Mouse (Mus musculus): Measurements from ENCODE around the gene Cenpo. TPM values are rescaled to one million over a fixed set of nuclear protein-coding genes. Genes with fewer than 3 reads are reported as not detected.

Cenpo gene
- 21.0 and 24.8 TPM in 2 replicates for polyA plus RNA-seq (2014; fragmentation: Nextera tagmentation; extraction: Ambion mirVana)

DNA sequence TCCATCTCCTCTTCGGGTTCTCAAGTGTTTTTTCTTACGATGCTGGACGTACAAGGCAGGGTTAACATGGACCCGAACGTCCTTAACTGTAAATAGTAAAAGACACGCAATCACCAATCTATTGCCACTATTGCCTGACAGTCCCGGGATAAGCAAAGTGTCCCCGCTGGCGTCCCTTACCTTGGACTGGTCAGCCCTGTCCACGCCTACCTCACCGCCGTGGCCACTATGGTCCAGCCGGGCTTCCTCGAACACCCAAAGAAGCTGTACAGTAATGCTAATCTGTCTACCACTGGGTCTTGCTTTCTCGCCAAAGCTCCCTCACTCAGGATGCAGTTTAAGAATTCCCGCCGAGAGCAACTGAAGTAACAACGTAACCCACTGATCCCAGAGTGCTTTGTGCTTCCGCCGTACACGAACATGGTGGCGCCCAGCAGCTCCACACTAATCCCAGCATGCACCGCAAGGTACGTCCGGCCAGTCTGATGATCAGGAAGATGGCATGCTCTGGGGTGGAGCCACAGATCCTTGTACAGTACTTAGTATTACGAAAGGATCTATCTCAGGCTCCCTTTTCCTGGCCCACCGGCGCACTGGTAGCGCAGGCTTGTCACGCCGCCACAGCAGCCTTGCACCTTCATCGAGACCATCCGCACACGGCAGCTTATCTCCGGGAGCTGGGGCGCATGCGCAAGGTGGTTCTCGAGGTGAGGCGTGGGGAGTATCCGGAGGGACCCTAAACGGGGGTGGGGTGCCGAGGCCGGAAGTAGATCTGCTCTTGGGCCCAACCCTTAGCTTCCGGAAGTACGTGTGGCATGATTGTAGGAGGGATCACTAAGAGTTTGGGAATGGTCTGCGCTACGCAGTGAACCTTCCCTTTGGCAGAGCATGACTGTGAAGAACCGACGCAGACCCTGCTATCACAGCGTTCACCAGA, at the start of gene Cenpo, which contains the start of gene Ptrhd1:
Gene Cenpo, minus strand, starts transcription at position 723 of the 937 bp plus-strand sequence.
Gene Ptrhd1, plus strand, starts transcription at position 456 of the 937 bp plus-strand sequence.
- Histone ChIP-seq H3K4me2 (ENCODE audit: low read depth, low read length, severe bottlenecking) (peak within 1 kb of the TSS; percentile 66), H3K4me3 (ENCODE audit: low read depth, low read length) (peak within 1 kb of the TSS; percentile 67), H3K27me3 (ENCODE audit: control insufficient read depth, insufficient read depth, low read length) (no peaks in the 10 kb centered on the region), H3K9me3 (ENCODE audit: control insufficient read depth, low read length) (no peaks in the 10 kb centered on the region), H3K27ac (ENCODE audit: low read depth, low read length) (peak within 1 kb of the TSS; percentile 82), H3K9ac (ENCODE audit: low read length) (peak within 1 kb of the TSS; percentile 73), H3K4me1 (replicated peaks; ENCODE audit: control insufficient read depth, insufficient read depth, low read length) (0 out of 2 replicates have a peak, but pooled peaks cover 4% of the 10 kb centered on the region), H3K36me3 (ENCODE audit: control insufficient read depth, insufficient read depth, low read length) (no peaks in the 10 kb centered on the region; the same call in 1 of the 2 replicates)
- under 1% methylated on average over 50 of the region's 50 CpGs for WGBS
- ATAC-seq (replicated peaks; ENCODE audit: low FRiP score), result peak; percentile 98
- DNase-seq (ENCODE audit: low spot score), result peak; percentile 95

DNA sequence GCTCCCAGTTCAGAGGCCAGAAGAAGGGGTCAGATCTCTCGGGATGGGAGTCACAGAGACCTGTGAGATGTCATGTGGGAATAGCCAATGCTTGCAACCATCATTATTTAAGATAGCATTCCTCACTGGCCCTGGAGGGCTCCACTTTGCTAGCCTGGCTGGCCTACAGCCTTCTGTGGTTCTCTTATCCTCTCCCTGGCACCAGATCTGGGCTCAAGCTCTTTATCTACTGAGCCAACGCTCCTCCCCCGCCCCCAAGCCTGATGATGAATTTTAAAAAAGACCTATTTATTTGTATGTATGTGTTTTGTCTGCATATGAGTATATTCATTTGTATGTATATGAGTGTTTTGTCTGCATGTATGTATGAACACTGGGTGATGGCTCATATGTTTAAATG, 45.8 kb upstream of the Cenpo start:
- no peak for ATAC-seq (replicated peaks; ENCODE audit: low FRiP score)
- H3K4me1 ChIP-seq (replicated peaks; ENCODE audit: control insufficient read depth, insufficient read depth, low read length), result no peaks in the 10 kb centered on the region
- DNase-seq (ENCODE audit: low spot score), result no peak
- no peaks in the 10 kb centered on the region for H3K27me3 ChIP-seq (ENCODE audit: control insufficient read depth, insufficient read depth, low read length)
- no peak overlapping the region for H3K4me2 ChIP-seq (ENCODE audit: low read depth, low read length, severe bottlenecking)
- no peak overlapping the region for H3K4me3 ChIP-seq (ENCODE audit: low read depth, low read length)
- WGBS, result 97% methylated on average over 3 of the region's 3 CpGs
- H3K9ac ChIP-seq (ENCODE audit: low read length), result no peak overlapping the region
- no peak overlapping the region for H3K27ac ChIP-seq (ENCODE audit: low read depth, low read length)
- H3K36me3 ChIP-seq (ENCODE audit: control insufficient read depth, insufficient read depth, low read length), result no peaks in the 10 kb centered on the region
- no peaks in the 10 kb centered on the region for H3K9me3 ChIP-seq (ENCODE audit: control insufficient read depth, low read length)

DNA sequence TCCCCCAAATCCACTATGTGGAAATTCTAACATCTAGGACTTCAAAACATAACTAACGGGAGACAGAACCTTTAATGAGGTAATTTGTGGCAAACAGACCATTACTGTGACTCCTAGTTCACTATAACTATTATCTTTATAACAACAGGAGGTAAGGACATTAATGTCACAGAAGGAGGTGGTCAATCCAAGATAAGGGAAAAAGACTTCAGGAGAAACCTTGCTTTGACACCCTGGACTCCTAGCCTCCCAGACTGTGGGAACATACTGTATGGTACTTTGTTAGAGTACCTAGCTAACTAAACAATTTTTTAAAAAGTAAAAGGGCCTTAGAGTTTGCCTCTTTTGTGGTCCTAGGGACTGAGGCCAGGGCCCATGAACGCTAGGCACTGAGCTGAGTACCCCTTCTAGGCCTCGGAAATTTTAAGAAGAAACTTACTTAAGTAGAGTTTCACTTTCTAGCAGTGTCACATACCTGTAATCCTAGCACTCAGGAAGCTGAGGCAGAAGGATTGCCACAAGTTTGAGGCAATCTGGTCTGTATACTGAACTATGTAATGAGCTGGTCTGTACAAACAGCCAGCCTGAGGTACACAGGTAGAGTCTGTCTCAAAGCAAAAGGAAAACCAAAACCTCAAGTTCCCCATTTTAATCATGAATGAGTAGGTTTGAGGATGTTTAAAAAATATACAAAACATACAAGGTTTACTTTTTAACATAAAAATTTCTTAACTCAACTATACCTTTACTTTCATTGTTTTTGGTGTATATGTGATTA, 45.1 kb upstream of the Cenpo start:
- H3K4me3 ChIP-seq (ENCODE audit: low read depth, low read length), result no peak overlapping the region
- no peak overlapping the region for H3K9ac ChIP-seq (ENCODE audit: low read length)
- WGBS, result 94% methylated on average over 3 of the region's 3 CpGs
- no peak overlapping the region for H3K4me2 ChIP-seq (ENCODE audit: low read depth, low read length, severe bottlenecking)
- H3K9me3 ChIP-seq (ENCODE audit: control insufficient read depth, low read length), result no peaks in the 10 kb centered on the region
- DNase-seq (ENCODE audit: low spot score), result no peak
- no peak overlapping the region for H3K27ac ChIP-seq (ENCODE audit: low read depth, low read length)
- no peaks in the 10 kb centered on the region for H3K4me1 ChIP-seq (replicated peaks; ENCODE audit: control insufficient read depth, insufficient read depth, low read length)
- H3K27me3 ChIP-seq (ENCODE audit: control insufficient read depth, insufficient read depth, low read length), result no peaks in the 10 kb centered on the region
- no peak for ATAC-seq (replicated peaks; ENCODE audit: low FRiP score)
- no peaks in the 10 kb centered on the region for H3K36me3 ChIP-seq (ENCODE audit: control insufficient read depth, insufficient read depth, low read length)

DNA sequence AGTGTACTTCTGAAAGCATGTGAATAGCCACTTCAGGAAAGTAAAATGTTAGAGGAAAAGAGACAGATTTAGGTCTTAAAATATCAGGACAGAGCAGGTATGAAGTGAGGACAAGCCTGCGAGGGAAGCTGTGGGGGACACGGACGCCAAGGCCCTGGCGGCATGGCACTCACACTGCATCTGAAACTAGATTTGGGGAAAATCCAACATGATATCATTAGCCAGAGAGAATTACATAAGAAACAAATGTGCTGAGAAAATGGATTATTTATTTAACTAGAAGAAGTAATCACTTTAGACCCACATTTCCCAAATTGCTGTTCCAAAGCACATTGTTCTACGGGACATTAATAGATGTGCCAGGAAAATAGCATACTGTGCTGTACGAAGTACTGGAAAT, 37.0 kb upstream of the Cenpo start:
- H3K4me1 ChIP-seq (replicated peaks; ENCODE audit: control insufficient read depth, insufficient read depth, low read length), result no peaks in the 10 kb centered on the region
- H3K9me3 ChIP-seq (ENCODE audit: control insufficient read depth, low read length), result no peaks in the 10 kb centered on the region
- DNase-seq (ENCODE audit: low spot score), result no peak
- no peak overlapping the region for H3K27ac ChIP-seq (ENCODE audit: low read depth, low read length)
- peaks cover 4% of the 10 kb centered on the region; the same call in 1 of the 2 replicates for H3K36me3 ChIP-seq (ENCODE audit: control insufficient read depth, insufficient read depth, low read length)
- H3K4me2 ChIP-seq (ENCODE audit: low read depth, low read length, severe bottlenecking), result no peak overlapping the region
- no peaks in the 10 kb centered on the region for H3K27me3 ChIP-seq (ENCODE audit: control insufficient read depth, insufficient read depth, low read length)
- H3K4me3 ChIP-seq (ENCODE audit: low read depth, low read length), result no peak overlapping the region
- WGBS, result 96% methylated on average over 6 of the region's 6 CpGs
- no peak overlapping the region for H3K9ac ChIP-seq (ENCODE audit: low read length)
- ATAC-seq (replicated peaks; ENCODE audit: low FRiP score), result no peak

DNA sequence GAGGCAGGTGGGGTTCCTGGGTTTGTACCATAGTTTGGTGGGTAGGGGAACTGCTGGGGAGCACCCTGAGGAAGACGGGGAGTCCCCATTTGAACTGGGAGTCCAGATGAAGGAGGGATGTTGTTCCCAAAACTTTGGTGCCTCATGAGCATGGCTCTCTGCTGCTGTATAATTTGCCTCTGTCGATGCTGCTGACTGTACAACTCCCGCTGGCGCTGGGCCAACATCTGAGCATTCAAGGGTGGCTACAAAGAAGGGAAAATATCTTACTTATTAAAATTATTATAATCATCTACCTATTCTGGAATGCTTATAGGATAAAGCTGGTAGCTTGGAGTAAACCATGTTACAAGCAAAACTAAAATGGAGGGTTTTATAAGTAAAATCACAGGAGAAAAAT, 33.7 kb upstream of the Cenpo start:
- 94% methylated on average over 4 of the region's 4 CpGs for WGBS
- Histone ChIP-seq H3K36me3 (ENCODE audit: control insufficient read depth, insufficient read depth, low read length) (peaks cover 4% of the 10 kb centered on the region; the same call in 1 of the 2 replicates), H3K9me3 (ENCODE audit: control insufficient read depth, low read length) (no peaks in the 10 kb centered on the region), H3K4me2 (ENCODE audit: low read depth, low read length, severe bottlenecking) (no peak overlapping the region), H3K27me3 (ENCODE audit: control insufficient read depth, insufficient read depth, low read length) (no peaks in the 10 kb centered on the region), H3K4me1 (replicated peaks; ENCODE audit: control insufficient read depth, insufficient read depth, low read length) (no peaks in the 10 kb centered on the region), H3K9ac (ENCODE audit: low read length) (no peak overlapping the region), H3K27ac (ENCODE audit: low read depth, low read length) (no peak overlapping the region), H3K4me3 (ENCODE audit: low read depth, low read length) (no peak overlapping the region)
- no peak for ATAC-seq (replicated peaks; ENCODE audit: low FRiP score)
- DNase-seq (ENCODE audit: low spot score), result no peak

DNA sequence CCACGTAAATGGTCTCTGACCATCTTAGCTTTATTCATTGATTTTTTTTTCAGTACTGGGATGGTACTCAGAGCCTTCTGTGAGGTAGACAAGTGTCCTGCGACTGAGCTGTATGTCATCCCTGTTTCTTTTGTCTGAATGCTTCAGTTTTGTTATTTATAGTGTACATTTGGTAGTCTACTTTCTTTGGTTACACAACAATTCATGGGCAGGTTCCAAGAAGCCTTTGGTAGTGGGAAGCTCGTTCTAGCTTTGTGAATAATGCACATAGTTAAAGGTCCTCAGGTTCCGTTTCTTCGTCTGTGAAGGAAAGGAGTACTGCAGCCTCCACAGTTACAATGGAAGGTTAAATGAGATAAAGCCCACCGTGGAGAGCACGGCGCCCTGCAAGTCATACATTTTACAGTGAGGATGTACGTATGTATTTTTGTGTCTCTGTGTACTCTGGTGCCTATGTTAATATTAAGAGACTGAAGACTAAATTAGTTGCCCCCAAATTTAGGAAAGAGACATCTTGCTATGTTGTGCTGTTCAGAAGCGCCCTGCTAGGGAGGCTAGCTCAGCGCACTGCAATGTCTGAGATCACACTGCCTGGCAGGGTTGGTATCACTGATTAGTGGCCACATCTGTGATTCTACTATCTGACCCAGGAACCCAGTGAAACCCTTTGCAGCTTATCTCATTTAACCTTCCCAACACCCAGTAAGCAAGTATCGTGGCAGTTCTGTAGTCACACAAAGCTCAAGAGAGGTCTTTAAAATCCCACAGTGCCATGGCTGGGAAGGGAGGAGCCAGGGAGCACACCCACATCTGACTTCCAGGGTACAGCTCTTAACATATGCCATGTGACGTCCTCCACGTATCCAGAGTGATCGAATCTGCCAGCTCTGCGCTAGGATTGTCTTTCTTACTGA, 18.9 kb upstream of the Cenpo start:
- no peaks in the 10 kb centered on the region for H3K9me3 ChIP-seq (ENCODE audit: control insufficient read depth, low read length)
- H3K4me1 ChIP-seq (replicated peaks; ENCODE audit: control insufficient read depth, insufficient read depth, low read length), result no peaks in the 10 kb centered on the region
- no peak overlapping the region for H3K27ac ChIP-seq (ENCODE audit: low read depth, low read length)
- no peak overlapping the region for H3K4me2 ChIP-seq (ENCODE audit: low read depth, low read length, severe bottlenecking)
- H3K36me3 ChIP-seq (ENCODE audit: control insufficient read depth, insufficient read depth, low read length), result no peaks in the 10 kb centered on the region
- 93% methylated on average over 16 of the region's 16 CpGs for WGBS
- no peak overlapping the region for H3K9ac ChIP-seq (ENCODE audit: low read length)
- no peak for ATAC-seq (replicated peaks; ENCODE audit: low FRiP score)
- no peak overlapping the region for H3K4me3 ChIP-seq (ENCODE audit: low read depth, low read length)
- no peaks in the 10 kb centered on the region for H3K27me3 ChIP-seq (ENCODE audit: control insufficient read depth, insufficient read depth, low read length)
- DNase-seq (ENCODE audit: low spot score), result no peak

DNA sequence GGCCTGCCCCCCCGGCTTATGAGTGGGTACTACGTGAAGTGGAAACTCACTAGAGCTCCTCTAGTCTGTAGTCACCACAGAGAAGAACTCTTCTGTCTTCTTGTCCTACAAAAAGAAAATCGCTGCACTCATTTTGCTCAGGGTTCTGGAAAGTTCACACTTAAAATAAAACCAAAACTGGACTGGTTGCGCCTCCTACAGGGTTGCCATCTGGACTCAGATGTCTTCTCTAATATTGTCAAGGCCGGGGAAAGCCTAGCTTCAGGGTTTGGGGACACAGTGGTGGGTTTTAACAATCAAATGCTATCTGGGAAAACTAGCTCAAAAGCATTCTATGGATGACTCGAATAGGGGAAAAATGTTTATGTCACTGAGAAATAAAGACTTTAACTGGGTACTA, 15.7 kb upstream of the Cenpo start:
- Histone ChIP-seq H3K4me1 (replicated peaks; ENCODE audit: control insufficient read depth, insufficient read depth, low read length) (no peaks in the 10 kb centered on the region), H3K9ac (ENCODE audit: low read length) (no peak overlapping the region), H3K4me2 (ENCODE audit: low read depth, low read length, severe bottlenecking) (no peak overlapping the region), H3K9me3 (ENCODE audit: control insufficient read depth, low read length) (no peaks in the 10 kb centered on the region), H3K4me3 (ENCODE audit: low read depth, low read length) (no peak overlapping the region), H3K27ac (ENCODE audit: low read depth, low read length) (no peak overlapping the region), H3K36me3 (ENCODE audit: control insufficient read depth, insufficient read depth, low read length) (no peaks in the 10 kb centered on the region), H3K27me3 (ENCODE audit: control insufficient read depth, insufficient read depth, low read length) (no peaks in the 10 kb centered on the region)
- ATAC-seq (replicated peaks; ENCODE audit: low FRiP score) (no peak), DNase-seq (ENCODE audit: low spot score) (no peak)
- WGBS, result 89% methylated on average over 6 of the region's 6 CpGs

DNA sequence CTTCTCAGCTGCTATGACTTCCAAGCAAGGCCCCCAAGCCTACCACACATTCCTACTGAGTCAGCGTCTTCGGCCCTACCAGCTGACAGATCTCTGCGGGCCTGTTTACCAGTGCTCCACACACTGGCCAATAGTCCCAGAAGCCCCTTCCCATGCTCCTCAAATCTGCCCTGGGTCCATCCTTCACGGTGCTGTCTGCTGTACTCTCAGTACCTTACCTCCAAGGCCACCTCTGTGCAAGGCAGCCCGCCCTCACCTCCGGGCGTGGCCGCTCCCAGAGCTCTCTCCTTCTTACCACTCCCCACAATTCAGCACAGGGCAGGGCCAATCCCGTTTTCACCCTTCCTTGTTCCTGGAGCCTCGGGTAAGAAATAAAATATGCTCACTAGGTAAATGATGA, 11.6 kb upstream of the Cenpo start:
- ATAC-seq (replicated peaks; ENCODE audit: low FRiP score), result no peak
- WGBS, result 85% methylated on average over 10 of the region's 10 CpGs
- Histone ChIP-seq H3K27ac (ENCODE audit: low read depth, low read length) (no peak overlapping the region), H3K9me3 (ENCODE audit: control insufficient read depth, low read length) (no peaks in the 10 kb centered on the region), H3K27me3 (ENCODE audit: control insufficient read depth, insufficient read depth, low read length) (no peaks in the 10 kb centered on the region), H3K4me1 (replicated peaks; ENCODE audit: control insufficient read depth, insufficient read depth, low read length) (no peaks in the 10 kb centered on the region), H3K36me3 (ENCODE audit: control insufficient read depth, insufficient read depth, low read length) (no peaks in the 10 kb centered on the region), H3K9ac (ENCODE audit: low read length) (no peak overlapping the region), H3K4me2 (ENCODE audit: low read depth, low read length, severe bottlenecking) (no peak overlapping the region), H3K4me3 (ENCODE audit: low read depth, low read length) (no peak overlapping the region)
- no peak for DNase-seq (ENCODE audit: low spot score)
